Mouse (Mus musculus) colon, adult 2 months (tissue): ENCODE data around the gene Gria1. TPM values are rescaled to one million over a fixed set of nuclear protein-coding genes. Genes with fewer than 3 reads are reported as not detected.

Experiments used
- polyA plus RNA-seq: library from polyadenylated mRNA; depleted of rRNA; stranded (reverse); fragments of >200 nt; gene quantifications from 2 replicates; pipeline ENCODE4 v1.2.3, GENCODE M21; 2012; rRNA removed

The Gria1 gene
- 0.09 and 0.14 TPM in 2 replicates for polyA plus RNA-seq

GRCm38 (mm10) chr11:57011024-57011690 is at the start of gene Gria1:
Gria1 (plus strand) TSS chr11:57011387.

